Mouse (Mus musculus) liver, embryonic 14.5 days (tissue): ENCODE results near the gene Pnpla1. TPM values are rescaled to one million over a fixed set of nuclear protein-coding genes. Genes with fewer than 3 reads are reported as not detected.
"Not testable (repeated sequence)": the region's sequence is repeated elsewhere in the genome, so short reads cannot be mapped to it uniquely, and the experiment has no call there.

Source experiments
- ATAC-seq: fragments of 200-750 bp; cut with Nextera tagmentation; 2 replicates; pipeline ENCODE4 v1.8.0; 2017; ENCODE audit warnings: moderate number of reproducible peaks, mild to moderate bottlenecking, moderate library complexity; ENCODE audit not compliant: insufficient read depth
- DNase-seq, 3 experiments: peaks; one replicate each; pipeline ENCODE4 v3.0.0-alpha.2; 2012 to 2013; ENCODE audit warnings: low read depth in 3 of 3, low spot score in 3 of 3
- H3K27ac ChIP-seq: fragments of 300-500 bp; sonication (generic); 2 replicates; pipeline ENCODE4 v1.5.1; 2014; ENCODE audit warnings: moderate library complexity, mild to moderate bottlenecking, control low read depth, inconsistent platforms
- H3K27me3 ChIP-seq: fragments of 300-500 bp; sonication (generic); 2 replicates; pipeline ENCODE4 v1.6.1; 2014; ENCODE audit warnings: mild to moderate bottlenecking, low read length, moderate library complexity; ENCODE audit not compliant: control insufficient read depth, insufficient read depth
- H3K36me3 ChIP-seq: fragments of 300-500 bp; sonication (generic); replicated peaks from 2 replicates; pipeline ENCODE4 v1.6.1; 2014; ENCODE audit warnings: low read depth; ENCODE audit not compliant: control insufficient read depth, insufficient read depth
- H3K4me1 ChIP-seq, 2 experiments: fragments of 200-500 bp in 1 of 2; fragments of 300-500 bp in 1 of 2; sonication (generic) in 1 of 2; replicated peaks; 2 replicates each; pipeline ENCODE4 v1.6.1; 2012 to 2014; ENCODE audit warnings: antibody characterized with exemption in 1 of 2, inconsistent platforms in 1 of 2, low read length in 1 of 2; ENCODE audit not compliant: control insufficient read depth in 2 of 2, insufficient read depth in 2 of 2
- H3K4me2 ChIP-seq: fragments of 300-500 bp; sonication (generic); 2 replicates; pipeline ENCODE4 v1.6.1; 2014; ENCODE audit warnings: low read depth, mild to moderate bottlenecking, control low read depth, moderate library complexity
- H3K4me3 ChIP-seq, 2 experiments: fragments of 200-500 bp in 1 of 2; fragments of 300-500 bp in 1 of 2; sonication (generic) in 1 of 2; 2 replicates each; pipeline ENCODE4 v1.5.1; 2012 to 2014; ENCODE audit warnings: low read depth in 2 of 2, low read length in 2 of 2, mild to moderate bottlenecking in 2 of 2, control low read depth in 1 of 2, inconsistent platforms in 1 of 2, moderate library complexity in 1 of 2; ENCODE audit not compliant: insufficient read depth in 1 of 2
- H3K9ac ChIP-seq: fragments of 300-500 bp; sonication (generic); replicated peaks from 2 replicates; pipeline ENCODE4 v1.6.1; 2014; ENCODE audit warnings: mild to moderate bottlenecking, control low read depth, moderate library complexity
- H3K9me3 ChIP-seq: fragments of 300-500 bp; sonication (generic); 2 replicates; pipeline ENCODE4 v1.6.1; 2016; ENCODE audit warnings: low read length, mixed read lengths; ENCODE audit not compliant: control insufficient read depth
- CTCF ChIP-seq: IDR thresholded peaks from 2 replicates; pipeline ENCODE4 v1.5.1; 2016; ENCODE audit warnings: antibody characterized with exemption, low read depth, control low read depth
- EP300 ChIP-seq: IDR thresholded peaks from 2 replicates; pipeline ENCODE4 v1.6.1; 2016; ENCODE audit warnings: antibody characterized with exemption, low read depth
- WGBS: fragments of 180-500 bp; shearing (Covaris S2); extraction: QIAGEN DNeasy Blood & Tissue Kit; methylation state at CpG from one replicate; pipeline ENCODE4 v1.1.7; 2014; ENCODE audit not compliant: insufficient replicate concordance; 5-methylcytosine and 5-hydroxymethylcytosine counted together
- polyA plus RNA-seq, 2 experiments: library from polyadenylated mRNA; depleted of rRNA in 1 of 2; stranded (reverse) in 1 of 2; unstranded in 1 of 2; fragments of >200 nt; fragmentation: Nextera tagmentation in 1 of 2; extraction: Ambion mirVana in 1 of 2; gene quantifications; 2 replicates each; pipeline versions ENCODE4 v1.2.1 to v1.2.3; 2012 to 2014

Pnpla1 gene
- polyA plus RNA-seq, 2 experiments = 0.01 to 0.04 TPM

DNA sequence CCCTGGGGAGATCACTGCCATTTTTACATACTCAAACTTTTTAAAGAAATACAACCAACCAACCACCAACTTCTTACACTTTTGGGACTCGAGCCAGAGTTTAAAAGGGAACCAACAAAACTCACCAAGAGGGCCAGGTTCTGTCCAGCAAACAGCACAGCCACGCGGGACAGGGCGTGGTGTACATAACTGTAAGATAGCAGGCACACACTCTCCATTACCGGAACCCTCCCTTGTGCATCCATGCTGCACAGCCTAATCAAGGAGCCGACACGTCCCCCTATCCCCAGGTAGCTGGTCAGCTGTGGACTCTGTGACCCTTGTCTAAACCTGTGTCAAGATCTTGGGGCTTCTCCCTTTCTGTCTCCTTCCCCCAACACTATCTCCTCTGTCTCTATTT lies 20.4 kb upstream of the Pnpla1 start:
- Histone ChIP-seq H3K9ac (no peak overlapping the region; the same call in 1 of the 2 replicates), H3K27ac (peak overlapping the region; percentile 31; the same call in 1 of the 2 replicates), H3K4me1 (peaks cover 17 to 18% of the 10 kb centered on the region in 2 experiments), H3K36me3 (peaks cover 68% of the 10 kb centered on the region), H3K4me3 (no peak overlapping the region), H3K9me3 (no peaks in the 10 kb centered on the region), H3K4me2 (no peak overlapping the region), H3K27me3 (no peaks in the 10 kb centered on the region)
- ATAC-seq (no peak), DNase-seq (no peak)
- TF ChIP-seq CTCF (no peak), EP300 (no peak)
- WGBS = 59% methylated on average over 7 of the region's 7 CpGs

DNA sequence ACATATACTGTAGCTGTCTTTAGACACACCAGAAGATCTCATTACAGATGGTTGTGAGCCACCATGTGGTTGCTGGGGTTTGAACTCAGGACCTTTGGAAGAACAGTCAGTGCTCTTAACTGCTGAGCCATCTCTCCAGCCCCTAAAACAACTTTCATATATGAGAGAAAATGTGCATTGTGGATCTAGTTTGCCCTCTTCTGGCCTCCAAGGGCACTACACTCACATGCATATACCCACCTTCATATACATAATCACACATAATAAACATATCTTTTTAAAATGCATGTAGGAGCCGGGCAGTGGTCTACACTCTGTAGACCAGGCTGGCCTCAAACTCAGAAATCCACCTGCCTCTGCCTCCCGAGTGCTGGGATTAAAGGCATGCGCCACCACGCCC lies 16.3 kb upstream of the Pnpla1 start:
- Histone ChIP-seq H3K4me1 (peaks cover 12 to 17% of the 10 kb centered on the region in 2 experiments), H3K36me3 (peaks cover 27% of the 10 kb centered on the region)
- not testable (repeated sequence) for DNase-seq, H3K4me2 ChIP-seq, ATAC-seq, H3K9me3 ChIP-seq, H3K27me3 ChIP-seq, H3K4me3 ChIP-seq, H3K9ac ChIP-seq, H3K27ac ChIP-seq
- WGBS = 96% methylated on average over 4 of the region's 4 CpGs
- peak; percentile 66 for TF ChIP-seq CTCF

DNA sequence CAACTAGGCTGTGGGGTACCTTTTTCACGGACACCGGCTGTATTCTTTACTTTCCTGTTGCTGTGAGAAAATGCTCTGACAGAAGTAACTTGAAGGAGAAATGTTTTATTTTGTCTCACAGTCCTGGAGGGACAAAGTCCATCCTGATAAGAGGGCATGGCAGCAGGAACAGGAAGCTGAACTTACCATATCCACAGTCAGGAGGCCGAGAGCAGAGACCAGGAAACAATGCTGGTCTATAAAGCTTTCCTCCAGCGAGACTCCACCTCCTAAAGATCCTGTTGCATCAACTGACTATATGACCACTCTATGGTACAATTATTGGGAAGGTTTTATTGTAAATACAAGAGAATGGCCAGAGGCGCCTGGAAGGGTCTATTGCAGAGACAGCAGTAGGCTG lies 14.5 kb upstream of the Pnpla1 start:
- peaks cover 11 to 16% of the 10 kb centered on the region in 2 experiments for H3K4me1 ChIP-seq
- WGBS = 61% methylated on average over 5 of the region's 5 CpGs
- ATAC-seq (no peak), DNase-seq (no peak)
- no peak overlapping the region for H3K9ac ChIP-seq
- no peaks in the 10 kb centered on the region for H3K27me3 ChIP-seq
- H3K4me2 ChIP-seq = no peak overlapping the region
- TF ChIP-seq CTCF (no peak), EP300 (no peak)
- H3K4me3 ChIP-seq = no peak overlapping the region
- H3K36me3 ChIP-seq = peaks cover 10% of the 10 kb centered on the region
- no peak overlapping the region for H3K27ac ChIP-seq
- H3K9me3 ChIP-seq = no peaks in the 10 kb centered on the region

DNA sequence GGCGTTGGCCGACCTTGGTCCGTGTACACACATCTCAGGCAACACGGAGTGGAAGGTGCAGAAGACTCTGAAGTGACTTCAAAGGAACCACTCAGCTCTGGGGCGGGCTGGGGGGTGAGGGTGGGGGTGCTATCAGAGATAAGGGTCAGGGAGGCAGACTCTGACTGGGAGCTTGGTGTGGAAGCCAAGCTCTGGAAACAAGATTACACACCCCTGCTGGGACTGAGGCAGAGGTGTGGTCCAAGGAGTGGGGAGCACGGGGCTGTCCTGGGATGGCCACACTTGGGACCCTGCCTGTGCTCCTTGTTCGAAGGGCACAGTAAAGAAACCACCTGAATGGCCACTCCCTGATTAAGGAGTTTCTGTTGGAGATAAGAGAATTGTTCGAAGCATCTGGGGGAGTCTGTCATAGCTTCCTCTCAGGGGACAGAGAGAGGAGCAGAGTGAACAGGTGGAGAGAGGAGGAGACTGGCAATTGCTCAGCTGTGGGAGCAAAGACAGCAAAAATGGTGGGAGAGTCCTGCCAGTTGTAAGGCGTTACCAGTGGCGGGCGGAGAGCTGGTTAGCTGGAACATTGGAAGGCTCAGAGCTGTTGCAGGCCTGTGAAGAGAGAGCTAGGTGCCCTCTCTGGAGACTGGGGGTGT lies 11.1 kb upstream of the Pnpla1 start:
- H3K27ac ChIP-seq = no peak overlapping the region
- no peaks in the 10 kb centered on the region for H3K27me3 ChIP-seq
- peaks cover 11 to 16% of the 10 kb centered on the region in 2 experiments for H3K4me1 ChIP-seq
- no peak overlapping the region for H3K4me3 ChIP-seq
- H3K36me3 ChIP-seq = no peaks in the 10 kb centered on the region
- DNase-seq = peak in 1 of 3 experiments; percentile 26
- 0 out of 2 replicates have a peak overlapping the region, but pooled peaks have one; percentile 13 for H3K9ac ChIP-seq
- 25% methylated on average over 11 of the region's 11 CpGs for WGBS
- H3K9me3 ChIP-seq = no peaks in the 10 kb centered on the region
- peak; percentile 77 for ATAC-seq
- peak overlapping the region; percentile 28 for H3K4me2 ChIP-seq
- TF ChIP-seq CTCF (no peak), EP300 (no peak)

DNA sequence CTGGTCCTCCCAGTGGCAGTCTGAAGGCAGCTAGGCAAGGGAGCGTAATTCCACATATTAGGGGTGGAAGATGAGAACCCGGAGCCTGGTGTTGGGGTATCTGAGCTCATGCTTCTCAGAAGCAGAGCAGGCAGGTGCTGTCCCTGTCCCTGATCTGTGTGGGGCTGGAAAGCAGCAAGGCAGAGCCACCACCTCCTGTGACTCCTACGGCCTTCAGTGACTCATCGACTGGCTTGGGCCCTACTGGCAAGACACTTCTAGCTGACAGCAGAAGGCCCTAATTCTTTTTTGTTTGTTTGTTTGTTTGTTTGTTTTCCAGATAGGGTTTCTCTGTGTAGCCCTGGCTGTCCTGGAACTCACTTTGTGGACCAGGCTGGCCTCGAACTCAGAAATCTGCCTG lies 7.7 kb upstream of the Pnpla1 start:
- peaks cover 11 to 13% of the 10 kb centered on the region in 2 experiments for H3K4me1 ChIP-seq
- H3K9me3 ChIP-seq = no peaks in the 10 kb centered on the region
- H3K27ac ChIP-seq = no peak overlapping the region
- ATAC-seq (no peak), DNase-seq (no peak)
- H3K4me2 ChIP-seq = no peak overlapping the region
- TF ChIP-seq CTCF (no peak), EP300 (no peak)
- H3K4me3 ChIP-seq = no peak overlapping the region
- no peak overlapping the region for H3K9ac ChIP-seq
- WGBS = 87% methylated on average over 5 of the region's 5 CpGs
- H3K27me3 ChIP-seq = no peaks in the 10 kb centered on the region
- H3K36me3 ChIP-seq = no peaks in the 10 kb centered on the region
